Mouse (Mus musculus) CD4-positive, CD25-positive, alpha-beta regulatory T cell, adult 2 months (primary cell): ENCODE data around the gene Gstp2.
"Not testable (repeated sequence)": the region's sequence is repeated elsewhere in the genome, so short reads cannot be mapped to it uniquely, and the experiment has no call there.

Source experiments
- DNase-seq: peaks from one replicate; pipeline ENCODE4 v3.0.0-alpha.2; 2012; ENCODE audit warnings: low read depth, low spot score

Gene Gstp2

DNA sequence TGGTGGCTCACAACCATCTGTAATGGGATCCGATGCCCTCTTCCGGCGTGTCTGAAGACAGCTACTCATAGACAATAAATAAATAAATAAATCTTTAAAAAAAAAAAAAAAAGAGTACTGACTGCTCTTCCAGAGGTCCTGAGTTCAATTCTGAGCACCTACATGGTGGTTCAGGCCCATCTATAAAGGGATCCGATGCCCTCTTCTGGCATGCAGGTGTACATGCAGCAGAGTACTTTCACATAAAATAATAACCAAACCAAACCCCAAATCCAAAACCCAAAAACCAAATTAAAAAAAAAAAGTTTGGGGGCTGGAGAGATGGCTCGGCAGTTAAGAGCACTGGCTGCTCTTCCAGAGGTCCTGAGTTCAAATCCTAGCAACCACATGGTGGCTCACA lies 3.2 kb upstream of the Gstp2 start:
- DNase-seq = not testable (repeated sequence)

DNA sequence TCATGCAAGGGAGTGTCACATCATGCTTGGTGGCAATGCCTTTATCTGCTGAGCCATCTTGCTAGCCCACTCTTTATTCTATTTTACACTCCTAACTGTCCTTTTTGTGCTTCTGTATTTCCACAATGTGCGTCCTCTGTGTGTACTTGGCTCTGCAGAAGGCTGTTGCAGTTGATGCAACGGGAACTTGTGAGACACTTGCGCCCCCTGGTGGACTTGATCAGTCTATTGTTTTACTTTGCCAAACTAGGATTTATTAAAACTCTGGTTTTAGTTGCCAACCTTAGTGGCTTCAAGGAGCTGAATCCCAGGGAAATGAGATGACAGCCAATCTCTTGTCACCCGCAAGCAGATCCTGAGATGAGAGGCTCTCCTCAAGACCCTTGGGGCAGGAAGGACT lies 2.0 kb upstream of the Gstp2 start:
- DNase-seq = peak; percentile 94

DNA sequence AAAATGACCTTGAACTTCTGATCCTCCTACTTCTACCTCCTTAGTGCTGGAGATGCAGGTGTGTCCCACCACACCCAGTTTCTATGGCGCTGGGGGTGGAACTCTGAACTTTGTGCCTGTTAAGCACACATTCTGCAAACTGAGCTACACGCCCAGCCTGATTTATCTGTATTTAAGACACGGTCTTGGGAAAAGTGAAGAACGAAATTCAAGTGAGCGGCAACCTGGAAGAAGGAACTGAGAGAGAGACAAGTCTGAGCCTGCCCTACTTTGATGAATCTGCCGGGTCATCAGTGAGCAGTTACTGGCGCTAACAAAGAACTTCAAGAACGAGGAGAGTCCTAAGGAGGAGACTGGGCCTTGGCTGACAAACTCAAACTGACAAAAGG lies 1.0 kb upstream of the Gstp2 start:
- DNase-seq = no peak

DNA sequence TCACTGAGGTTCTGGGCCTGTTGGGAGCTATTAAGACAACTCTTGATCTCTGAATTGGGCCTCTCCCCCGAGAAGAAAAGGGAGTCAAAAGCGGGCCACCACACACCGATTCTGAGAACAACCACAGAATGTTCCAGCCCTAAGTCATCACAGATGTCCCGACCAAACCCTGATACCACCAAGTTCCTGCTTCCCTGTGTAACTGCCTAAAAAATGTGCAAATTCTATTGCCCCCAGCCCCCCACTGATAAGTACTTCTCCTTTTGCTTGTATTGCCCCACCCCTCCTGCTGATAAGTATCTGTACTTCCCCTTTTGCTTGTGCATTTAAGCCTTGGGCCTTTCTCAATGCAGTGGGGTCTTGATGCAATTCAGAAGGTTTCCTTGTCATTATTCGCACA lies 1.7 kb downstream of the Gstp2 start:
- not testable (repeated sequence) for DNase-seq

DNA sequence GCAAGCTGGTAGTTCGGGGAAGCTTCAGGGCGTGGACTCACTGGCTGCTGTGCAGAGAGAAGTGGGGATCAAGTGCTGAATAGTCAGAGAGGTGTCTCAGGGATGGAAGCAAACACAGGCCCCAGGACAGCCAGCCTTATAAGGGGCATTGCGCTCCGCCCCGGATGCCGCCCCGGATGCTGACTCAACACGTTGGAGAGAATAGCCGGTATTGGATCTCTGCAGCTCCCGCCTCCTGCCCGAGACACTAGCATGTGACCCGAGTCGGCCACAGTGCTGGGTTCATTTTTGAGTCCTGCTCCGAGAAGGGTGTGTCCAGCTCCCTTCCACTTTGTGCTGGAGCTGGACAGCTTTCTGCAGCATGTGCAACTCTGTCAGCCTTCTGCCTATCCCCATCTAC lies 3.7 kb downstream of the Gstp2 start:
- DNase-seq = no peak

DNA sequence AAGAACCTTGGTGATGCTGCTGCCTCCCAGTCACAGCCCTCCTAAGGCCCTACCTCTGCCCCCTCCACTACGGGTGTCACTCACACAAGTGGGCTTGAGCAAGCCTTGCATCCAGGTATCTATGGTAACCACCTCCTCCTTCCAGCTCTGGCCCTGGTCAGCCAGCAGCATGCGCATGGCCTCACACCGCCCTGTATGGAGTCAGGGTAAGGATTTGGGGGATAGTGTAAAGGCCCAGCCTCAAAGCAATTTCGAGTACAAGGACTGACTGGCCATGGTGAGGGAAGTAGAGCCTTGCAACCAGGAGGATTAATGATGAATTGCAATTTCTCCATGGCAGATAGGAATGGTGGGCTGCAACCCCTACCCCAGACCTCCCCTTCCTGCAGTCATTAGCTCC lies 4.3 kb downstream of the Gstp2 start:
- not testable (repeated sequence) for DNase-seq

DNA sequence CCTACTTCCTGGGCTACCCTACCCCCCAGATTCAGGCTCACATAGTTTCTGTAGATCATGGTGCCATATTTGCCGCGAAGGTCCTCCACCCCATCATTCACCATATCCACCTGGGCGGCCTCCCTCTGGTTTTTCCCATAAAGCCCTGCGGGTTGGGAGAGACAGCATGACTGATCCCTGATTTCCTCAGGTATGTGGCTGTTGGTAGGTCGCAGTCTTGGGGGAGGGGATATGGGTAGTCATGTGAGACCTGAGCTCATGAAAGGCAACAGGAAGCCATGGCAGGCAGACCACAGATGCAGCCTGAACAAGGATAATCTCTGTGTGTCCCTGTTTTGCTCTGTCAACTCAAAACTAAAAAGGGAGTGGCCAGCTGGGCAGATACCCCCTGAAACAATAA lies 4.9 kb downstream of the Gstp2 start:
- DNase-seq = not testable (repeated sequence)

DNA sequence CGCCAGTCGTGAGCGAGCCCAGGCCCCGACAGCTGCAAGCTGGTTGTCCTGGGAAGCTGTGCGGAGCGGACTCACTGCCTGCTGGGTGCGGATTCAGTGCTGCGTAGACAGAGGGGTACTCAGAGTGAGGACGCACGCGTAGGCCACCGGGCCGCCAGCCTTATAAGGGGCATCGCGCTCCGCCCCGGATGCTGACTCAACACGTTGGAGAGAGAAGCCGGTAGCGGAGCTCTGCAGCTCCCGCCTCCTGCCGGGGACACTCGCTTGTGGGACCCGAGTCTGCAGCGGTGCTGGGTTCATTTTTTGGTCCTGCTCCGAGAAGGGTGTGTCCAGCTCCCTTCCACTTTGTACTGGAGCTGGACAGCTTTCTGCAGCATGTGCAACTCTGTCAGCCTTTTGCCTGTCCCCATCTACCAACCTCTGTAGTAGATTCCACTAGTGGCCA lies 8.0 kb downstream of the Gstp2 start, which contains the start of gene Gstp1:
Gene Gstp1 (minus strand): TSS at position 198 of the 445 bp plus-strand sequence.
- peak; percentile 91 for DNase-seq

DNA sequence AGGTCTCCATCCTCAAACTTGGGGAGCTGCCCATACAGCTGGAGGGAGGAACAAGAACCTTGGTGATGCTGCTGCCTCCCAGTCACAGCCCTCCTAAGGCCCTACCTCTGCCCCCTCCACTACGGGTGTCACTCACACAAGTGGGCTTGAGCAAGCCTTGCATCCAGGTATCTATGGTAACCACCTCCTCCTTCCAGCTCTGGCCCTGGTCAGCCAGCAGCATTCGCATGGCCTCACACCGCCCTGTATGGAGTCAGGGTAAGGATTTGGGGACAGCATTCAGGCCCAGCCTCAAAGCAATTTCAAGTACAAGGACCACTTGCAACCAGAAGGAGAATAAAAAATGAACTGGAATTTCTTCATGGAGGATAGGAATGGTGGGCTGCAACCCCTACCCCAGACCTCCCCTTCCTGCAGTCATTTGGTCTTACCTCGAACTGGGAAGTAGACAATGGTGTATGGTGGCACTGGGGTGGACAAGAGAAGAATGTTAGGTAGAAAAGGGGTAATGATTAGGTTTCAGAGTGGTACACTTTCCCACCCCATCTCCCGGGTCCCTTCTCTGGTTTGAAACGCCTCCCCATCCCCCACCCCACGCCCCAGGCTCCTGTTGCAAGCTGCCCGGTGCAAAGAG lies 8.6 kb downstream of the Gstp2 start:
- not testable (repeated sequence) for DNase-seq

DNA sequence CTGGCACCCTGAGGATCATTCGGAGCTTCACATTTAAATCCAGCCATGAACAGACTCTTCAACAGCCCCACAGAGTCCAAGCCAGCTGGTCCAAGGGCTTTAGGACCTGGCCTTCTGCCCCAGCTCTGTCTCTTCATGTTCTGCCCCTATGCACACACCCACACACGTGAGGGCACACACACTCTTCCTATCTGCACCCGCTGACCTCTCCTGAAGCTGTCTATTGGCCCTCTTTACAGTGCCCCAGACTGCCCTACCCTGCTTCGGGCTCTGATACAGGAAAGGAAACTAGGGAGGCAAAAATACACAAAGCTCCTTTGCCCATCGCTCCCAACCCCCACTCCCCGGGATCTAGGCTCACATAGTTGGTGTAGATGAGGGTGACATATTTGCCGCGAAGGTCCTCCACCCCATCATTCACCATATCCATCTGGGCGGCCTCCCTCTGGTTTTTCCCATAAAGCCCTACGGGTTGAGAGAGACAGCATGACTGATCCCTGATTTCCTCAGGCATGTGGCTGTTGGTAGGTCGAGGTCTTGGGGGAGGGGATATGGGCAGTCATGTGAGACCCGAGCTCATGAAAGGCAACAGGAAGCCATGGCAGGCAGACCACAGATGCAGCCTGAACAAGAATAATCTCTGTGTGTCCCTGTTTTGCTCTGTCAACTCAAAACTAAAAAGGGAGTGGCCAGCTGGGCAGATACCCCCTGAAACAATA lies 9.3 kb downstream of the Gstp2 start:
- DNase-seq = no peak

DNA sequence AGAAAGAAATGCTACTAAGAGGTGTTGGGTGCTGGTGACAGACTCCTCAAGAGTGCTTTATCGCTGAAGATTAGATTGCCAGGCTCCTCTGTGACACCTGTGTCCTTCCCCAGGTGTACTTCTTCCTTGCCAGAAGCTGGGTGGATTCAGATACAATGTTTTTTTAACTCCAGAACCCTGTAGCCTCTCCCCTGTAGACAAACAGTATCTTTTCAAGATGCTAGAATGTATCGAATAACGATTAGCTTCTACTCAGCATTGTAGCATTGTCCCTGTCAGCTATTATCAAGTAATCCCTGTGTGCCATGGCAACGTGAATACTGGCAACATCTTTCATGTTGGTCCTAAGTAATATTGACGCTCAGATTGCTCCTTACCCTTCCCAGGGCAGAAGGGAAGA lies 12.1 kb downstream of the Gstp2 start:
- DNase-seq = no peak

DNA sequence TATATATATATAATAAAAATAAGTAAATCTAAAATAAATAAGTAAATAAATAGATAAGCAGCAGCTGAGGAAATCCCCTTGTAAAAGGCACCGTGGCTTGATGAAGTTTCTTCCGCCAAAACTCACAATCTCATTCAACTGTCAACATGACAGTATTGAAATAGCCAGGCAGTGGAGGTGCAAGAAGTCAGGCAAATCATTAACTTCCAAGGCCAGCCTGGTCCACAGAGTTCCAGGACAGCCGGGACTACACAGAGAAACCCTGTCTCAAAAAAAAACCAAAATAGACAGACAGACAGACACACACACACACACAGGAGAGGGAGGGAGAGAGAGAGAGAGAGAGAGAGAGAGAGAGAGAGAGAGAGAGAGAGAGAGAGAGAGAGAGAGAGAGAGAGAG lies 12.5 kb downstream of the Gstp2 start:
- no peak for DNase-seq

DNA sequence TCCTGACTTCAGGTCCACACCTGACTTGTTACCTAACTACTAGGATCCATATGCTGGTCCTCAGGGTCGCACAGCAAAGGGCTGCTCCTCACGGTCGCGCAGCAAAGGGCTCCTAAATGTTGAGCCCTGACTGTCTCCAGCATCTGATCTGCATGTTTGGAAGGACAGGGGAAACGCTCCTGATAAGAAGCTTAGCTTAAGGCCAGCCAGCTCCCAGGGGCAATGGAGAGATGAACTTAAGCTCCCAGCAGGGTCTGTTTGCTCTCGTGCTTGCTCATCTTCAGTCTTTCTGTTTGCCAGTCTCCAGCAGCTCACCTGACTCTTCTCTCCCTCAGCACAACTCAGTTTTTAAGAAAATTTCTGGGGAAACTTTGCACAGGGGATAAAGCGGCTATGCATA lies 13.2 kb downstream of the Gstp2 start:
- DNase-seq = no peak

DNA sequence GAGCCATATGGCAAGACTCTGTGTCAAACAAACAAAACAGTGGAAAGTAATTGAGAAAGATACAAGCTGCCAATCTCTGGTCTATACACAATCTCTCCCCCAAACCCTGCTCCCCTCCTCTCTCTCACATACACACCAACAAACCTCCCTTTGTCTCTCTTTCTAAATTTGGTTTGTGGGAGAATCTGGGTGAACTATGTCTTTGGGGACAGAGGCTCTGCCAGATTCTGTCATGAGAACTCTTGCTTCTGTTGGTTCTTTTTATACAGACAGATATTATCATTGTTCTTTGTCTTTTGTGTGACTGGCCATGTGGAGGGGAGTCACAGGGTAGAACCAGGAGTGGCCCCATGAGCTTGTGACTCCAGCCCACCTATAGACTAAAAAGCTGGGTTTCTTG lies 18.2 kb downstream of the Gstp2 start:
- no peak for DNase-seq

DNA sequence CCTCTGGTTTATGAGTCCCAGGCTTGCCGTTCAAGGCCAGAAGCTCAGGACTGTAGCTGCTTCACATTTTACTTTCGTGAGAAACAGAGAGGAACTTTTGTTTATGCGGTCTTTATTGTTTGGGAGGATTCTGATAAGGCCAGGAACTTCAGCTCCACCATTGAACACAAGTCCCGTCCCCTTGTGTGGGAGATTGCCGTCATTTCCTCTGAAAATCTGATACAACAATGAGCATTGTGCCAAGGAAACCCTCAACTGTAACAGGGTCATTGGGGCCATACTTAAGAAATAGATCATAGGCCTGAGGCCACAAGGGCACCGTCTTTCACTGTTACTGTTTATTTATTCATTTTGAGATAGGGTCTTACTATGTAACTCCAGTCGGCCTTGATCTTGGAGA lies 22.6 kb downstream of the Gstp2 start:
- DNase-seq = no peak

DNA sequence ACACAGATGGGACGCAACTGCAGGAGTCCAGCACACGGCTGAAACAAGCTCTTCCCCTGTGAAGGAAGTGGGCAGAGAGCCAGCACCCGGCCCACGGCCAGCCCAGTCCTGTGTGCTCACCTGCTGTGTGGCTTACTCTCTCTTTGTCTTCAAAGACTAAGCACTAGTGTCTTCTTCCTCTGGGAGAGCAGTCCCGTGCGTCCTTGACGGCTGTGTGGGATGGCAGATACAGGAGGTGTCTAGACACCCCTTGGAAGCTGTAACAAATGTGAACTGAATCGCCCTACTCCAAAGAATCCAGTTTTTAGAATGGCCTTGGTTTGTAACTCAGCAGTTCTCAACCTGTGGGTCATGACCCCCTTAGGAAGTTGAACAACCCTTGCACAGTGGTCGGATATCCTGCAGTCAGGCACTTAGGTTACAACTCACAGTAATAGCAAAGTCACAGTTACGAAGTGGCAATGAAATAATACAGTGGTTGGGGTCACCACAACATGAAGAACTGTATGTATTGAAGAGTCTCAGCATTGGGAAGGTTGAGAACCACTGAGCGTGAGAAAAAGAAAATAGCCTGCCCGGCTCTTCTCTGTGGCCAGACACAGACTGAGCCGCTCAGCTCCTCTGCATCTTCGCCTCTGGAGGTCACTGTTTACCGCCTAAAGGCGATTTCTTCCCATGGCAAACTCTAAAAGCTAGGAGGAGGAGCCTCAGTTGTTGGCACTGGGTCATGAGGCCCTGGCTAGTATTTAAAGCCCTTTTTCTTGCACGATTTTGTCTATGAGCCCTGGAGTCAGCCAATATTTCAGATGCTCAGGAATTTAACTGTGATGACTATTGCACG lies 26.9 kb downstream of the Gstp2 start:
- peak; percentile 80 for DNase-seq

DNA sequence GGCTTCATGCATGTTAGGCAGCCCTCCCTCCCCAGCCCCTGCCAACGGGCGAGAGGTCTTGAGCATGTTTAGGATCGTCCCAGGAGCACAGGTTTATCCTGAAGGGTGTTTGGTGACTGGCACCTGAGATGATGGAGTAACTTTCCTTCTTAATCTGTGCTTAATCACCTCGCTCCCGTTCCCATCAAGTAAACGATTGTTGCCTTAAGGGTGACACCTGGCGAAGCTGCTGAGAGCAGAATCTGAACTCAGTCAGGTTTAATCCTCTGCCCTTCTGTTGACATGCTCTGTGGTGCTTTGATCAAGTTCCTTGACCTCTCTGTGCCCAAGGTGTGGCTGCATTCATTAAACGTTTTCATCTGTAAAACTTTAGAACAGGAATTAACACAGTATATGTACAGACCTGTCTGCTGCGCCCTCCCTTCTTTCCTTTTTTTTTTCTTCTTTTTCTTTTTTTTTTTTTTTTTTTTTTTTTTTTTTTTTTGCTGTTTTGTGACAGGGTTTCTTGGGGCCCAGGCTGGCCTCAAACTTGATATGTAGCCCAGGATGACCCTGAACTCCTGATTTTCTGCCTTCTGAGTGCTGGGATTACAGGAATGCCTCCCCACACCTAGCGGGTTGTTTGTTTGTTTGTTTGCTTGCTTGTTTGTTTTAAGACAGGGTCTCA lies 27.8 kb downstream of the Gstp2 start:
- no peak for DNase-seq

DNA sequence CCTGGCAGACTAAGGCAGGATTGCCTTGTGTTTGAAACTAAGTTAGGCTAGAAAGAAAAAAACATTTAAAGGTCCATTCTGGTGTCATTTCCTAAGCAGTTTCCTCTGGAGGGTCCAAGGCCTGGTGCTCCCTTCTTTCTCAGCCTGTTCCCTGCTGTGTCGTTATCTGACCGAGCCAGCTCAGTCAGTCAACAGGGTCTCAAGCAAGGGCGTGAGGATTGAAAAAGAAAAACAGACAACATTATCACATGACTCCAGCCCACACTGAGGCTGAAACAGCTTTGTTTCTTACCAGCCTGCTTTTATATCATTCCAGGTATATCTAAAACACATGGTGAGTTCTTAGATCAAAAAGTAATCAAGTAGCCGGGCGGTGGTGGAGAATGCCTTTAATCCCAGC lies 30.2 kb downstream of the Gstp2 start:
- no peak for DNase-seq

DNA sequence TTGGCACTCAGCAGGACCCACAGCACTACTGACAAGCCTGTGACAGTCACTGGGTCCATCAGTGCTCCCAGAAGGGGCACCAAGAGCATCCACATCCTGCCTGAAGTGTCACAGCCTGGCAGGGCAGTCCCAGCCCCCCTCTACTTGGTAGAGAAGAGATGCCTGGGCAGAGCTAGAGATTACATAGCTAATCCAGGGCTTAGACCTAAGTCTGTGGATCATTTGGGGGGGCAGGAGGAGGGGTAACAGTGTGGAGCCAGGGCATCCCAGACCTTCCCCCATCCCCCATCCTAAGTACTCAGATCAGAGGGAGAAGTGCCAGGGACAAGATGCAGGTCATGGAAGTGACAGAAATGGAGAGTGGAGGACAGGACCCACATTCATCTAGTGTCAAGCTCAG lies 31.0 kb downstream of the Gstp2 start:
- DNase-seq = no peak

DNA sequence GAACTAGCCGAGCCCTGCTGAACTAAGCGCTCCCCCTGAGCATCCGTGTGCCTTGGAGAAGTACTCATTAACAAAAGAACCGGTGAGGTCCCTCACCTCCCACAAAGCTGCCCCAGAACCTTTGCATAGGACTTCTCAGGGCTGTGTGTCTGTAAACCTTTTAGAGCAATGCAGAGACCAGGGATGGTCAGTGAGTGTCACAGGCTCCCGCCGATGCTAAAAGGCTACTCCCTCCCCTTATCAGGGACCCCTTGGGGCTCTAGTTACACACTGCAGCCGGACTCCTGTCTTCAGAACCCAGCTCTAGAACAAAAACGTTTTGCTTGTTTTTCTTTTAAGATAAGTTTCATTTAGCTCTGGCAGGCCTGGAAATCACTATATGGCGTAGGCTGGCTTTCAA lies 32.8 kb downstream of the Gstp2 start:
- DNase-seq = no peak

DNA sequence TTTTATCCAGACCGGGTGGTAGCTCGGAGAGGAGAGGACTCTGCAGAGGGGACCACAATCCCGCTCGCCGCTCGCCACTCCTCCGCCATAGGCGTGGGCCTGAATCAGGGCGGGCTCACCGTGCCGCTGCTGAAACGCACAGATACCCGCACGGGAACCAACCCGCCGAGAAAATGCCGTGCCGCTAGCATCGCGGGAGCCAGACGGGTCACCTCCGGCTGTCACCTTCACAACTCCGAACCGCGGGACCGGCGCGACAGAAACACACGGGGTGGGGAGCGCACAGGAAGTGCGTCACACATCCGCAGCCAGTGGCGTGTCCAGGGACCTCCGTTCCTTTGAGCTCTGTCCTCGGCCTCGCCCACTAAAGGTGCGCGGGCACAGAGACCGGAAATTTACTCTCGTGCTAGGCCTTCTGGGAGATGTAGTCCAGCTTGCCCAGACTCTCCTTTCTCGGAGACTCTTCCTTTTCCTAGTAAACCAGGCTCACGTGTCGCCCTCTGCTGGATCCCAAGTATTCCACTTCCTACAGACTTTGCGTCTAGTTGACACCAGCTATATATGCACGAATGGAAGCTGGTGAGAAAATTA lies 33.3 kb downstream of the Gstp2 start, which contains the start of gene Ndufv1:
Gene Ndufv1 (minus strand): TSS at position 375 of the 591 bp plus-strand sequence.
- DNase-seq = peak; percentile 97
